Mouse (Mus musculus): Measurements from ENCODE around the gene Wdr78.

Gene Wdr78

GRCm38 (mm10) chr4:103064421-103064820 is 49.9 kb downstream of the Wdr78 start:
- intact Hi-C loops (cut with DNase I): no loop called here

GRCm38 (mm10) chr4:103056909-103057308 is 57.4 kb downstream of the Wdr78 start:
- intact Hi-C loops (cut with DNase I): no loop called here

GRCm38 (mm10) chr4:103048046-103048445 is 66.3 kb downstream of the Wdr78 start:
- intact Hi-C loops (cut with DNase I): no loop called here

- intact Hi-C loops (cut with DNase I): no loop called here
Observed at GRCm38 (mm10) chr4:103042997-103043396, 71.4 kb downstream of the Wdr78 start.

- intact Hi-C loops (cut with DNase I): no loop called here
Observed at GRCm38 (mm10) chr4:103039838-103040191, 74.5 kb downstream of the Wdr78 start.

GRCm38 (mm10) chr4:103039103-103039837 is 75.1 kb downstream of the Wdr78 start:
- intact Hi-C loops (cut with DNase I): no loop called here

GRCm38 (mm10) chr4:103028177-103029088 is 85.9 kb downstream of the Wdr78 start:
- intact Hi-C loops (cut with DNase I): no loop called here

GRCm38 (mm10) chr4:103027745-103028144 is 86.6 kb downstream of the Wdr78 start:
- intact Hi-C loops (cut with DNase I): no loop called here

GRCm38 (mm10) chr4:103026621-103027020 is 87.7 kb downstream of the Wdr78 start, which contains the start of gene Insl5:
Gene Insl5, minus strand, starts transcription at chr4:103026842.
- intact Hi-C loops (cut with DNase I): no loop called here

GRCm38 (mm10) chr4:103013490-103013889 is 100.9 kb downstream of the Wdr78 start:
- intact Hi-C loops (cut with DNase I): no loop called here

GRCm38 (mm10) chr4:103011823-103012222 is 102.5 kb downstream of the Wdr78 start:
- intact Hi-C loops (cut with DNase I): no loop called here

GRCm38 (mm10) chr4:103010734-103011133 is 103.6 kb downstream of the Wdr78 start:
- intact Hi-C loops (cut with DNase I): no loop called here

GRCm38 (mm10) chr4:103006943-103007418 is 107.4 kb downstream of the Wdr78 start:
- intact Hi-C loops (cut with DNase I): no loop called here

- intact Hi-C loops (cut with DNase I): no loop called here
Observed at GRCm38 (mm10) chr4:103006266-103006665, 108.1 kb downstream of the Wdr78 start.

- intact Hi-C loops (cut with DNase I): no loop called here
Observed at GRCm38 (mm10) chr4:103005190-103005945, 109.0 kb downstream of the Wdr78 start.

GRCm38 (mm10) chr4:103004681-103005080 is 109.7 kb downstream of the Wdr78 start:
- intact Hi-C loops (cut with DNase I): no loop called here

GRCm38 (mm10) chr4:102991685-102992084 is 122.7 kb downstream of the Wdr78 start:
- intact Hi-C loops (cut with DNase I): no loop called here

- intact Hi-C loops (cut with DNase I): no loop called here
Observed at GRCm38 (mm10) chr4:102990595-102991340, 123.6 kb downstream of the Wdr78 start.

- intact Hi-C loops (cut with DNase I): no loop called here
Observed at GRCm38 (mm10) chr4:102990016-102990415, 124.3 kb downstream of the Wdr78 start.

- intact Hi-C loops (cut with DNase I): loop anchor here (5.0 kb wide), 2 partner anchors 158 to 358 kb away; no protein-coding TSS in a partner anchor
Observed at GRCm38 (mm10) chr4:102989391-102989790, 125.0 kb downstream of the Wdr78 start.

- intact Hi-C loops (cut with DNase I): loop anchor here (5.0 kb wide), 2 partner anchors 159 to 359 kb away; no protein-coding TSS in a partner anchor
Observed at GRCm38 (mm10) chr4:102988526-102988925, 125.8 kb downstream of the Wdr78 start.

Measured in adrenal gland (tissue).